Mouse (Mus musculus): ENCODE results near the gene Cuedc1.

The Cuedc1 gene

GRCm38 (mm10) chr11:88098021-88098729 is at the start of gene Cuedc1:
Cuedc1 (plus strand) TSS chr11:88098058.
- TF ChIP-seq POU5F1 (IDR thresholded peaks at IDR 0.05; ENCODE audit: borderline replicate concordance, low read length) (no peak), CTCF (conservative IDR thresholded peaks at IDR 0.05; ENCODE audit: low read length) (no peak), NANOG (IDR thresholded peaks at IDR 0.05; ENCODE audit: borderline replicate concordance, low read length) (no peak)
- Histone ChIP-seq H3K9me3 (ENCODE audit: low read length) (no peaks in the 10 kb centered on the region), H3K36me3 (ENCODE audit: insufficient read depth, low read length) (no peaks in the 10 kb centered on the region), H3K4me3 (replicated peaks; ENCODE audit: low read length) (peak within 1 kb of the TSS; percentile 83), H3K4me1 (replicated peaks; ENCODE audit: low read depth, low read length) (peaks cover 44% of the 10 kb centered on the region), H3K27me3 (ENCODE audit: insufficient read depth, low read length) (peaks cover 72% of the 10 kb centered on the region)

- TF ChIP-seq CTCF (conservative IDR thresholded peaks at IDR 0.05; ENCODE audit: low read length), result no peak
- no peak for TF ChIP-seq NANOG (IDR thresholded peaks at IDR 0.05; ENCODE audit: borderline replicate concordance, low read length)
- TF ChIP-seq POU5F1 (IDR thresholded peaks at IDR 0.05; ENCODE audit: borderline replicate concordance, low read length), result no peak
- peaks cover 56% of the 10 kb centered on the region for H3K36me3 ChIP-seq (ENCODE audit: insufficient read depth, low read length)
- H3K4me3 ChIP-seq (replicated peaks; ENCODE audit: low read length), result peak overlapping the region; percentile 96
- no peaks in the 10 kb centered on the region for H3K9me3 ChIP-seq (ENCODE audit: low read length)
- H3K27me3 ChIP-seq (ENCODE audit: insufficient read depth, low read length), result no peaks in the 10 kb centered on the region
- peaks cover 45% of the 10 kb centered on the region for H3K4me1 ChIP-seq (replicated peaks; ENCODE audit: low read depth, low read length)
Measured at GRCm38 (mm10) chr11:88048961-88049670, 48.7 kb upstream of the Cuedc1 start.

GRCm38 (mm10) chr11:88049732-88050131 is 48.1 kb upstream of the Cuedc1 start:
- Histone ChIP-seq H3K4me1 (replicated peaks; ENCODE audit: low read depth, low read length) (peaks cover 45% of the 10 kb centered on the region), H3K4me3 (replicated peaks; ENCODE audit: low read length) (peak overlapping the region; percentile 96), H3K36me3 (ENCODE audit: insufficient read depth, low read length) (peaks cover 60% of the 10 kb centered on the region), H3K27me3 (ENCODE audit: insufficient read depth, low read length) (no peaks in the 10 kb centered on the region), H3K9me3 (ENCODE audit: low read length) (no peaks in the 10 kb centered on the region)
- TF ChIP-seq CTCF (conservative IDR thresholded peaks at IDR 0.05; ENCODE audit: low read length) (no peak), POU5F1 (IDR thresholded peaks at IDR 0.05; ENCODE audit: borderline replicate concordance, low read length) (no peak)

- H3K9me3 ChIP-seq (ENCODE audit: low read length), result no peaks in the 10 kb centered on the region
- no peaks in the 10 kb centered on the region for H3K27me3 ChIP-seq (ENCODE audit: insufficient read depth, low read length)
- H3K4me3 ChIP-seq (replicated peaks; ENCODE audit: low read length), result no peak overlapping the region
- TF ChIP-seq NANOG (IDR thresholded peaks at IDR 0.05; ENCODE audit: borderline replicate concordance, low read length) (no peak), POU5F1 (IDR thresholded peaks at IDR 0.05; ENCODE audit: borderline replicate concordance, low read length) (no peak), CTCF (conservative IDR thresholded peaks at IDR 0.05; ENCODE audit: low read length) (no peak)
- H3K4me1 ChIP-seq (replicated peaks; ENCODE audit: low read depth, low read length), result peaks cover 38% of the 10 kb centered on the region
- H3K36me3 ChIP-seq (ENCODE audit: insufficient read depth, low read length), result peaks cover 72% of the 10 kb centered on the region
Measured at GRCm38 (mm10) chr11:88052638-88053037, 45.2 kb upstream of the Cuedc1 start.

- H3K27me3 ChIP-seq (ENCODE audit: insufficient read depth, low read length), result no peaks in the 10 kb centered on the region
- no peak overlapping the region for H3K4me3 ChIP-seq (replicated peaks; ENCODE audit: low read length)
- H3K4me1 ChIP-seq (replicated peaks; ENCODE audit: low read depth, low read length), result peaks cover 38% of the 10 kb centered on the region
- TF ChIP-seq CTCF (conservative IDR thresholded peaks at IDR 0.05; ENCODE audit: low read length) (no peak), POU5F1 (IDR thresholded peaks at IDR 0.05; ENCODE audit: borderline replicate concordance, low read length) (no peak), NANOG (IDR thresholded peaks at IDR 0.05; ENCODE audit: borderline replicate concordance, low read length) (no peak)
- H3K9me3 ChIP-seq (ENCODE audit: low read length), result no peaks in the 10 kb centered on the region
- H3K36me3 ChIP-seq (ENCODE audit: insufficient read depth, low read length), result peaks cover 69% of the 10 kb centered on the region
Measured at GRCm38 (mm10) chr11:88053821-88054220, 44.0 kb upstream of the Cuedc1 start.

GRCm38 (mm10) chr11:88054589-88054988 is 43.3 kb upstream of the Cuedc1 start:
- no peak overlapping the region for H3K4me3 ChIP-seq (replicated peaks; ENCODE audit: low read length)
- no peaks in the 10 kb centered on the region for H3K9me3 ChIP-seq (ENCODE audit: low read length)
- no peak for TF ChIP-seq NANOG (IDR thresholded peaks at IDR 0.05; ENCODE audit: borderline replicate concordance, low read length)
- TF ChIP-seq CTCF (conservative IDR thresholded peaks at IDR 0.05; ENCODE audit: low read length), result peak; percentile 71
- H3K27me3 ChIP-seq (ENCODE audit: insufficient read depth, low read length), result no peaks in the 10 kb centered on the region
- peaks cover 61% of the 10 kb centered on the region for H3K36me3 ChIP-seq (ENCODE audit: insufficient read depth, low read length)
- H3K4me1 ChIP-seq (replicated peaks; ENCODE audit: low read depth, low read length), result peaks cover 31% of the 10 kb centered on the region

- peaks cover 19% of the 10 kb centered on the region for H3K4me1 ChIP-seq (replicated peaks; ENCODE audit: low read depth, low read length)
- peaks cover 49% of the 10 kb centered on the region for H3K36me3 ChIP-seq (ENCODE audit: insufficient read depth, low read length)
- no peak overlapping the region for H3K4me3 ChIP-seq (replicated peaks; ENCODE audit: low read length)
- no peaks in the 10 kb centered on the region for H3K9me3 ChIP-seq (ENCODE audit: low read length)
- TF ChIP-seq POU5F1 (IDR thresholded peaks at IDR 0.05; ENCODE audit: borderline replicate concordance, low read length), result no peak
- TF ChIP-seq CTCF (conservative IDR thresholded peaks at IDR 0.05; ENCODE audit: low read length), result no peak
- TF ChIP-seq NANOG (IDR thresholded peaks at IDR 0.05; ENCODE audit: borderline replicate concordance, low read length), result no peak
- H3K27me3 ChIP-seq (ENCODE audit: insufficient read depth, low read length), result no peaks in the 10 kb centered on the region
Measured at GRCm38 (mm10) chr11:88055777-88056176, 42.1 kb upstream of the Cuedc1 start.

GRCm38 (mm10) chr11:88057788-88058187 is 40.1 kb upstream of the Cuedc1 start:
- no peaks in the 10 kb centered on the region for H3K27me3 ChIP-seq (ENCODE audit: insufficient read depth, low read length)
- TF ChIP-seq NANOG (IDR thresholded peaks at IDR 0.05; ENCODE audit: borderline replicate concordance, low read length) (no peak), POU5F1 (IDR thresholded peaks at IDR 0.05; ENCODE audit: borderline replicate concordance, low read length) (no peak), CTCF (conservative IDR thresholded peaks at IDR 0.05; ENCODE audit: low read length) (no peak)
- H3K4me3 ChIP-seq (replicated peaks; ENCODE audit: low read length), result no peak overlapping the region
- H3K9me3 ChIP-seq (ENCODE audit: low read length), result no peaks in the 10 kb centered on the region
- H3K4me1 ChIP-seq (replicated peaks; ENCODE audit: low read depth, low read length), result peaks cover 10% of the 10 kb centered on the region
- peaks cover 29% of the 10 kb centered on the region for H3K36me3 ChIP-seq (ENCODE audit: insufficient read depth, low read length)

Measured in E14TG2a.4 (cell line).